Mouse (Mus musculus) liver, postnatal 0 days (tissue): Measurements from ENCODE around the gene Usp29. TPM values are rescaled to one million over a fixed set of nuclear protein-coding genes. Genes with fewer than 3 reads are reported as not detected.
"Not testable (repeated sequence)": the region's sequence is repeated elsewhere in the genome, so short reads cannot be mapped to it uniquely, and the experiment has no call there.

ENCODE experiments used
- ATAC-seq: fragments of 200-750 bp; cut with Nextera tagmentation; 2 replicates; pipeline ENCODE4 v1.8.0; 2017; ENCODE audit warnings: mild to moderate bottlenecking, moderate library complexity
- DNase-seq: peaks from one replicate; pipeline ENCODE4 v3.0.0-alpha.2; 2016
- H3K27ac ChIP-seq: fragments of 300-500 bp; sonication (generic); 2 replicates; pipeline ENCODE4 v1.5.1; 2014; ENCODE audit warnings: antibody characterized with exemption, moderate library complexity, mild to moderate bottlenecking, low read depth
- H3K27me3 ChIP-seq: fragments of 300-500 bp; sonication (generic); 2 replicates; pipeline ENCODE4 v1.6.1; 2014; ENCODE audit warnings: low read length, control low read depth, mixed read lengths; ENCODE audit not compliant: insufficient read depth
- H3K36me3 ChIP-seq: fragments of 300-500 bp; sonication (generic); replicated peaks from 2 replicates; pipeline ENCODE4 v1.6.1; 2014; ENCODE audit warnings: mild to moderate bottlenecking, control low read depth, low read length, moderate library complexity, mixed read lengths; ENCODE audit not compliant: insufficient read depth
- H3K4me1 ChIP-seq: fragments of 300-500 bp; sonication (generic); 2 replicates; pipeline ENCODE4 v1.6.1; 2014; ENCODE audit warnings: antibody characterized with exemption, mild to moderate bottlenecking, control low read depth; ENCODE audit not compliant: insufficient read depth
- H3K4me2 ChIP-seq: fragments of 300-500 bp; sonication (generic); 2 replicates; pipeline ENCODE4 v1.6.1; 2014; ENCODE audit warnings: low read depth, mild to moderate bottlenecking, low read length, moderate library complexity, mixed read lengths
- H3K4me3 ChIP-seq: fragments of 300-500 bp; sonication (generic); 2 replicates; pipeline ENCODE4 v1.5.1; 2014; ENCODE audit warnings: low read depth, low read length
- H3K9ac ChIP-seq: fragments of 300-500 bp; sonication (generic); replicated peaks from 2 replicates; pipeline ENCODE4 v1.6.1; 2014; ENCODE audit warnings: mild to moderate bottlenecking, moderate library complexity
- H3K9me3 ChIP-seq: fragments of 300-500 bp; sonication (generic); 2 replicates; pipeline ENCODE4 v1.6.1; 2016; ENCODE audit warnings: mild to moderate bottlenecking, control low read depth, low read length, mixed read lengths
- CTCF ChIP-seq: sonication (generic); IDR thresholded peaks from 2 replicates; pipeline ENCODE4 v1.5.1; 2016; ENCODE audit warnings: antibody characterized with exemption, low read depth
- EP300 ChIP-seq: IDR thresholded peaks from 2 replicates; pipeline ENCODE4 v1.6.1; 2016; ENCODE audit warnings: antibody characterized with exemption, low read depth, mild to moderate bottlenecking
- WGBS: fragments of 180-500 bp; shearing (Covaris S2); extraction: QIAGEN DNeasy Blood & Tissue Kit; methylation state at CpG from one replicate; pipeline ENCODE4 v1.1.7; 2014; ENCODE audit not compliant: insufficient replicate concordance; 5-methylcytosine and 5-hydroxymethylcytosine counted together
- polyA plus RNA-seq: library from polyadenylated mRNA; unstranded; fragments of >200 nt; fragmentation: Nextera tagmentation; extraction: Ambion mirVana; gene quantifications from 2 replicates; pipeline ENCODE4 v1.2.1, GENCODE M21; 2015

The Usp29 gene
- polyA plus RNA-seq, 1 experiment from 2014 or later: 1.5 TPM

GRCm38 (mm10) chr7:6756777-6757291 is 26.5 kb downstream of the Usp29 start:
- TF ChIP-seq EP300 (no peak), CTCF (no peak)
- no peaks in the 10 kb centered on the region for H3K4me1 ChIP-seq
- 52% methylated on average over 4 of the region's 4 CpGs for WGBS
- no peaks in the 10 kb centered on the region for H3K27me3 ChIP-seq
- no peaks in the 10 kb centered on the region for H3K36me3 ChIP-seq
- no peak overlapping the region for H3K9ac ChIP-seq
- H3K27ac ChIP-seq: peak overlapping the region; percentile 55; the same call in 1 of the 2 replicates
- H3K9me3 ChIP-seq: no peaks in the 10 kb centered on the region
- H3K4me3 ChIP-seq: no peak overlapping the region
- peak; percentile 91 for ATAC-seq
- H3K4me2 ChIP-seq: no peak overlapping the region
- peak; percentile 69 for DNase-seq

GRCm38 (mm10) chr7:6759698-6760097 is 29.3 kb downstream of the Usp29 start:
- DNase-seq (no peak), ATAC-seq (no peak)
- 73% methylated on average over 12 of the region's 12 CpGs for WGBS
- Histone ChIP-seq H3K36me3 (no peaks in the 10 kb centered on the region), H3K4me3 (no peak overlapping the region), H3K27me3 (no peaks in the 10 kb centered on the region), H3K9me3 (no peaks in the 10 kb centered on the region), H3K4me2 (no peak overlapping the region), H3K9ac (no peak overlapping the region), H3K27ac (no peak overlapping the region), H3K4me1 (no peaks in the 10 kb centered on the region)
- TF ChIP-seq CTCF: no peak
- no peak for TF ChIP-seq EP300

- Histone ChIP-seq H3K9ac (no peak overlapping the region), H3K27ac (no peak overlapping the region), H3K4me3 (no peak overlapping the region), H3K4me2 (no peak overlapping the region), H3K9me3 (no peaks in the 10 kb centered on the region), H3K36me3 (no peaks in the 10 kb centered on the region), H3K27me3 (no peaks in the 10 kb centered on the region), H3K4me1 (no peaks in the 10 kb centered on the region)
- ATAC-seq (no peak), DNase-seq (no peak)
- WGBS: 67% methylated on average over 6 of the region's 6 CpGs
- no peak for TF ChIP-seq CTCF
- TF ChIP-seq EP300: no peak
Observed at GRCm38 (mm10) chr7:6760170-6760569, 29.8 kb downstream of the Usp29 start.

- no peaks in the 10 kb centered on the region for H3K27me3 ChIP-seq
- no peaks in the 10 kb centered on the region for H3K4me1 ChIP-seq
- ATAC-seq (no peak), DNase-seq (no peak)
- TF ChIP-seq EP300: no peak
- no peak overlapping the region for H3K9ac ChIP-seq
- no peak overlapping the region for H3K4me2 ChIP-seq
- H3K36me3 ChIP-seq: no peaks in the 10 kb centered on the region
- 51% methylated on average over 5 of the region's 5 CpGs for WGBS
- H3K4me3 ChIP-seq: no peak overlapping the region
- H3K27ac ChIP-seq: no peak overlapping the region
- no peaks in the 10 kb centered on the region for H3K9me3 ChIP-seq
Observed at GRCm38 (mm10) chr7:6765240-6765639, 34.9 kb downstream of the Usp29 start.

GRCm38 (mm10) chr7:6770286-6770685 is 39.9 kb downstream of the Usp29 start:
- H3K4me2 ChIP-seq: 0 out of 2 replicates have a peak overlapping the region, but pooled peaks have one; percentile 10
- ATAC-seq: peak; percentile 93
- no peak overlapping the region for H3K9ac ChIP-seq
- peaks cover 7% of the 10 kb centered on the region for H3K4me1 ChIP-seq
- peak; percentile 61 for DNase-seq
- no peak overlapping the region for H3K4me3 ChIP-seq
- H3K9me3 ChIP-seq: no peaks in the 10 kb centered on the region
- no peaks in the 10 kb centered on the region for H3K36me3 ChIP-seq
- no peaks in the 10 kb centered on the region for H3K27me3 ChIP-seq
- 17% methylated on average over 8 of the region's 8 CpGs for WGBS
- no peak for TF ChIP-seq CTCF
- TF ChIP-seq EP300: peak; percentile 41; the same call in 1 of the 2 replicates
- H3K27ac ChIP-seq: peak overlapping the region; percentile 79

DNA sequence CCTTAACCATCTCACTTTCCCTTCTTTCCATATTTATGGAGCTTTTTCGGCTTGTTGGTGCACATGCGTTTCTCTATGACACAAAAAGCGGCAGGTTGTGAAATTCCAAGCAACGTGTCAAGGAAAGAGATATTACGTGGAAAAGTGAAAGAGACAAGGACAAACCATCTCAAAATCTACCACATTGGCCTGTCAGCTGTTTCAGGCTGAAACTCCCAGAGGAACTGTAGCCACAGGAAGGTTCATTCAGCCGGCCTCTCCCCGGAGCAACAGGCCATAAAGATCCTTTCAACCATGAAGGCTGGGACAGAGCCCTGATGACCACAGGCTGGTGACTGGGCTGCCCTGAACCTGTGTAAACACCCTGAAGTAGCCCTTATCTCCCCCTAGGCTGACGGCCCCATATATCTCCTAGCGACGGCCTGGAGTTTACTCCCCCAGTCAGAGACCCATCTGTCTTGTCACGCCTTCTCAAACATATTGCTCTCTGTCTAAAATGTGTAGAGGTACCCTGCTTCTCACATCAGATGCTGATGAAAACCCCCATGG is 43.6 kb downstream of the Usp29 start:
- 58% methylated on average over 11 of the region's 11 CpGs for WGBS
- not testable (repeated sequence) for H3K4me1 ChIP-seq, H3K4me2 ChIP-seq, H3K4me3 ChIP-seq, H3K27ac ChIP-seq, DNase-seq, H3K36me3 ChIP-seq, H3K9ac ChIP-seq, H3K27me3 ChIP-seq, H3K9me3 ChIP-seq, ATAC-seq
